Mouse (Mus musculus): ENCODE results near the gene Gucy1a1. TPM values are rescaled to one million over a fixed set of nuclear protein-coding genes. Genes with fewer than 3 reads are reported as not detected.

The Gucy1a1 gene
- polyA plus RNA-seq (2012) = not detected in 2 replicates

DNA sequence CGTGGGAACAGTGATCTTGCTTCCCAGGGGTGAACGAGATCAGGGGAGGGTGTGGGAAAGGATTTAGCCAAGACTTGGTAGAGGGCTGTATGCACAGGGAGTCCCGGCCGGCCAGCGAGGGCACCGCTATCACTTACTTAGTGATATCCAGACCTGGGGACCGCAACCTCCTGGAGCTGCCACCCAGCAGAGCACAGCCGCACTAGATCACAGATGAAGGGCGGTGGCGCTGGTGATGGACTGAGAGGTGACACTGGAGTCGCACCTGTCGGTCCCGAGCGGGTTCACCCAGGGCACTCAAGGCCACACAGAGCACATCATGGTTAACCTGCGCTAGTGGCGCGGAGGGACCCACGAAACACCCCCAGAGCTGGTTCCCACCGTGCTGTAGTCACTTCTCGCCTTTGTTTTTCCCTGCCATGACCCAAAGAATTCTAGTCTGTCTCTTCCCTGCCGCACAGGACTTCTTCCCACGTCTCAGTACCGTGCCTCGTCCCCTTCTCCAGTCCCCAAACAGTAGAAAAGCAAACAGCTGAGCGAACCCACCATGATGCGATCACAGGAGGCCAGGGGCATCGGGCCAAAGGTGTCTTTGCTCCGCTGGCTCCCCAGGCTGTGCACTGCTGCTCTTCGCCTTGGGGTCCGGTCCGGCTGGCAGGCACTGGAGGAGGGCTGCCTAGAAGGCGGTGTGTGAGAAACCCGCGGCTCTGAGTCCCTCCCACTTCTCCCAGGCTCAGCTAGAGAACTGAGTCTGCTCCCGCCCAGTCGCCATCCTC lies at the start of gene Gucy1a1:
Gene Gucy1a1, minus strand, starts transcription at position 664 of the 776 bp plus-strand sequence.
- TF ChIP-seq GATA1 (IDR thresholded peaks at IDR 0.05; ENCODE audit: low read length) = no peak

DNA sequence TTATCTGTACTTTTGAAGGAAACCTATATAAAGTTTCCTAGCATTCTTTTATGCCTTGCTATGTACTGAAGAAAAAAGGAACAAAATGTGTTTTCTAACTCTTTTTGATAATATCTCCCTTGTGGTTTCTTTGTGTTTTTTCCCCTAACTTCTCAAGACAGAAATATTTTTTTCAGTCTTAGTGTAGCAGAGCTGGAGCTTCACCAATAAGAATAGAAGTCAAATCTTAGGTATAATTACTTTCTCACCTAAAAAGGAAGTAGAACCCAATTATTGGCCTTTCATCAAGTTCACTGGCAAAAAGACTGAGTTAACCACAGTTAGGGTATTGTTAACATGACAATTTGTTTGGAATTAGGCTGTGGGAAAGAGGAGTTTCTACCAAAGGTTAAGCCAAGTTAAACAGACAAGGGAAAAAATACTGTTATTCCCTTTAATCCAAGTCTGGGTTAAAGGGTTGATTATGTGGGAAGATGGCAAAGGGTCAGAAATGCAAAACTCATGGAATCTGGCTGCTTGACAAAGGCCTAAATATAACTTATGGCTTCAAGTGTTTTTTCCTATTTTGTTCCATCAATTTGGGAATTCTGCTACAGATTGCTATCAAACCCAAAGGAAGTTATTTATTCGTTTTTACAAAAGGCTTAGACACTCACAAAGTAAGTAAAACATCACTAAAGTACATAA lies 46.1 kb upstream of the Gucy1a1 start:
- TF ChIP-seq GATA1 (IDR thresholded peaks at IDR 0.05; ENCODE audit: low read length) = no peak

DNA sequence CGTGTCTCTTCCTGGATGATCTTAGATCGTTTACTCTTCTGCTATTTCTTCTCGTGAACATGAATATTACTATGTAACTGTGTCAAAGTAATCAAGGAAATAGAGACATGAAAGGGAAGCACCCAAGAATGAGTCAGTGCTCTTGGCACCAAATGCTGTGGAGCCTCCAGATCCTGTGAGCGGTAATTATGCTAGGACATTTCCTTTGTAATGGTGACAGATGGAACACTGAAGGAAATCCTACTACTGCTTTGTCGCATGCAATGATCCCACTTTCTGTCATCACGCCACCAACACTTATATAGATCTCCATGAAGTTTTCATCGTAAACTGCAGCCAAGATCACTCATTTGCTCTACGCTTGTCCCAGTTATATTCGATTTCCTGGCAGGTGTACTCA lies 40.0 kb upstream of the Gucy1a1 start:
- TF ChIP-seq GATA1 (IDR thresholded peaks at IDR 0.05; ENCODE audit: low read length) = no peak

DNA sequence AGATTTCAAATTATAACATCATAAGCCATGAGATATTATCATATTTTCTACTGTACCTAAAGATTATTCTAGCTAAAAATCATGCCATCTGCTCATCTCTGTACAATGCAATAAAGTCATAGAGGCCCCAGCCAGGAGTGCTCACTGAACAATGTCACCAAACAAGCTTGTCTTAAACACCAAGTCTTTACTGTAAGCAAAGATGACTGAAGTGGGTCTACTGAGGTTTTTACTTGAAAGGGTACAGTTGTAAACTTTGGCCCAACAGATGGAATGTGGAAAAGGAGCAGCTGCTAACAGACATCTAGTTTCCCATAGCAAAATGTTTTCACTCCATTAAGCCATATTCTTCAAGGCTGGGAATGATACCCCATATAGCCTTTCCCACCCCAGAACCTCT lies 35.9 kb upstream of the Gucy1a1 start:
- no peak for TF ChIP-seq GATA1 (IDR thresholded peaks at IDR 0.05; ENCODE audit: low read length)

DNA sequence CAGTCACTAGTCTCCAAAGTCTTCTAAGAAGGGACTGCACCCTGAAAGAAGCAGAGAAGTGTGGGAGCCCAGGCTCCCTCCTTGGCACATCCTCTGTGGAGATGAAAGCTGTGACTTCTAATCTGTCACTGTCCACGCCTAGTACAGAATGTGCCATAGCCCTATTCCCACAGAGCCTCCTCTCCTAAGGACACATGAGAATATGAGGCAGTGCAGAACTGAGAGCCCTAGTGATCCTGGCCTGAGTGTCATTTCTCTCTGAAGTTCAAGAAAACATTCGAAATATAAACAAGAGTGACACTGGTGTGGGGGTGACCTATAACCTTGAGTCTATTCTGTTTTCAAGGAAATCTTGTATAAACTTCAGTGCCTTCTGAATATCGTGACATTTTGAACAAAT lies 34.7 kb upstream of the Gucy1a1 start:
- TF ChIP-seq GATA1 (IDR thresholded peaks at IDR 0.05; ENCODE audit: low read length) = no peak

DNA sequence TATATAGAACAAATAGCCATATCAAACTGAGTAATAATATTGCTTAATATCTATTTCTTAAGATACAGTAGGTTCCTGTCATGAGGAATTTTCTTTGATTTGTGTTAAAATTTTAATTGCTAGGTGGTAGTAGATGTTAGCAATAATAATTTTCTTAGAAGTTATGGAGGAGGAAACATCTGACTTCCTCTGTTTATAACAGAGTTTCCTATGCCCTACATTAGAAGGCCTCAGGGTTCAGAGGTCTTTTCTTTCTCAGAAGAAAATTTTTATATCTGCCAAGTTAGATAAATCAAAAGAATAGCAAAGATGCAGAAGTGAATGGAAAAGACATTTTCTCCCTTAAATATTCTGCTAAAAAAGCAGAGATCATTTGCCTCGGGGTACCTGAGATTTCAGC lies 29.9 kb upstream of the Gucy1a1 start:
- TF ChIP-seq GATA1 (IDR thresholded peaks at IDR 0.05; ENCODE audit: low read length) = no peak

DNA sequence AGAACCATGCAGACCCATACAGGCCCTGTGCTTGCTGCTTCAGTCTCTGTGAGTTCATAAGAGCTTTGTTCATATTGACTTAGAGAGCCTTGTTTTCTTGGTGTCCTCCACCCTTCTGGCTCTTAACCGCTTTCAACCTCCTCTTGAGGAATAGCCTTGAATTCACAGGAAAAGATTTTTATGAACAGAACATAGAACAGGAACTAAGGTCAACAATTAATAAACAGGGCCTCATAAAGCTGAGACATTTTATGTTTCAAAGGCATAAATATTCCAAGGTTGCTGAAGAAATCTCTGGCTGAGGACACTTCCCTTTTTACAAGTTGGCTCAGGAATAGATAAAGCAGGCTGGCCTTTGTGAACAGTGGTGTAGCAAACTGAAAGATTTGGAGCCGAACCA lies 21.5 kb upstream of the Gucy1a1 start:
- no peak for TF ChIP-seq GATA1 (IDR thresholded peaks at IDR 0.05; ENCODE audit: low read length)

DNA sequence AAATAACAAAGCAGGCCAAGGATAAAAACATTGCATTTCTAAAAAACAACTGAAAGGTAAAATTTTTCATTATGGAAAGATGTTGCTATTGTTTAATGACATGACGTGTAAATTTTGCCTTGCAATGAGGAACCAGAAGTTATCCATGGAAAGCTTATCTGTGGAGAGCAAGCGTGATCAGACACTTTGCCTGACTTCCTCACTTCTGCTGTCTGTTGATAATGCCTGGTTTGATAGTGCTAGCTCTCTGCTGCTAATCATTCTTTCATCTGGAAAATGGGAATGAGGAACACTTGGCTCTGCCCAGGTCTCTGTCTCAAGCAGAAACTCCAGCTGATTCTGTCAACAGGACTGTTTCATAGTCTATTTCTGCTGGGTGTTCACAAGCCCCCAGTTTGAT lies 20.3 kb upstream of the Gucy1a1 start:
- TF ChIP-seq GATA1 (IDR thresholded peaks at IDR 0.05; ENCODE audit: low read length) = no peak

DNA sequence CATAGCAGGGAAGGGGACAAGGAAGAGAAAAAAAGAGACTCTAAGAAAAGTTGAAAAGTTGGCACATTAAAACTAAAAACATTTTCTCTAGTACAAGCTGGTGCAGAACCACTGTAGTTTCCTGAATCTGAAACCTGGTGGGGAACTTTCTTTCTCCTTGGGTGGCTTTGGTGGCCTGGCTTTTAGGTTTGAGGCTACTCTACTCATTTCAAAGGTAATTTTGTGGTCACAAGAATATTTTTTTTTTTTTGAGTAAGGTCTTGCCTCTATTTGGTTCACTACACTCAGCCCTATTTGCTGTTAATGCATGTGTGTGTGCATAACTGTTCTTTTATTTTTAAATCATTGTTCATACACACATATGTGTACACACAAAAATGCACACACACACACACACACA lies 389 bp upstream of the Gucy1a1 start:
- no peak for TF ChIP-seq GATA1 (IDR thresholded peaks at IDR 0.05; ENCODE audit: low read length)

DNA sequence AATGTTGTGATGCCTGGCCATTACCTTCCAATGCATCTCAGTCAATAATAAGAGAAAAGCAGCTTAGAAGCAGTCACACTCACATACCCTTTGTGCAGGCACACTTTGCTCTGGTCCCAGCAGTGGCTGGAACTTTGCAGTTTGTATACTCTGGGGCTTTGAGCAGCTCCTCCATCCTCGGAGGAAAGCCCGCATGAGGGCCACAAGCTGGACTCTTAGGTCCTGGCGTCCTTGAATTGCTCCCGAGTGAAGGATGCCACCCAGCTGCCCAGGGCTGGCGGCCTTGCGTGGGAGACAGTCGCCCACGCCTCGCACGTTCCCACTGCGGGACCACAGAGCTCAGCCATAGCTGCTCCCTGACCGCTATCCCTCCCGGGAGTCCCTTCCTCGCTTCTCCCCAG lies 864 bp downstream of the Gucy1a1 start:
- TF ChIP-seq GATA1 (IDR thresholded peaks at IDR 0.05; ENCODE audit: low read length) = no peak

DNA sequence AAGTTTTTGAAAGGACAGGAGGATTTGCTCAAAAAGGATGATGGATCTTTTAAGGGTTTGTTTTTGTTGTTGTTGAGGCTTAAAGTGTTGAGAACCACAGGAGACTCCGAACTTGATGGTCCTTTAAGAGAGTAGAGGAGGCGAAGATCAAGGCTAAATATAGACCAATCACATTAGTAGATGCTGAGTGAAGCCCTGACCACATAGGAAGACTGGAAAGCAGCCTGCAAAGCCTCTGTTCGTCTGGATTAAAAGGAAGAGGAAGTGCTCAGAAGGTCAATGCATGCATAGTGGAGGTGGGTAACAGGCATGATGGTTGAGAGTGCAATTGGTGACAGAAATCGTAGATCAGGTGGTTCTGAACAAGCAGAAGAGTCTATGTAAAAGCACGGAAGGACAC lies 4.8 kb downstream of the Gucy1a1 start:
- no peak for TF ChIP-seq GATA1 (IDR thresholded peaks at IDR 0.05; ENCODE audit: low read length)

DNA sequence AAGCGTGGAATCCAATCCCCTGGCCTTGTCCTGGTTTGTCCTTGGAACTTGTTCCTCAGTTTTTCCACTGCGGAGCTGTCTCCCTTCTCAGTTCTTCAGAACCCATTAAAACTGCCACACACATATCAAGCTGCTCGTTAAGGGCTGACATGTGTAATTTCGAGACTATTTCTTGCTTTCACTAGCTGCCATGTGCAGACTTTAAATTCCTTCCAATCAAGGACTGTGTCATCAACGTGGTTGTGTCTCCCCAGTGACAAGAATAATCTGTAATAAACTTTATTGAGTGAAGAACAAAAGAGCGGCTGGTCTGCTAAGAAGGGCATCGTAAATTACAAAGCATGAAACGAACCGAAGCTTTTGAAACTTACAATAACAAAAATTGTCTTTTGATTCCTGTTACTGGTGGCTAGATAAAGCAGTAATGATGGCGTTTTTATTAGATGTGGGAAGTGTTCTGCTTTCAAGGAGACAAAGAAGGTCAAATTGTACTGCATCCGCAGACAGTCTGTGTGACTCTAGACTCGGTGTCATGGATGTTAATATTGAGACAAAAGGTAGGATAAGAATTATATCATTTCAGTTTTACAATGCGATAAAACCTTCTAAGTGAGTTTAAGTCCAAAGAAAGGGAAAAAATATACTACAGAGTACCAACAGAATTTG lies 7.5 kb downstream of the Gucy1a1 start:
- no peak for TF ChIP-seq GATA1 (IDR thresholded peaks at IDR 0.05; ENCODE audit: low read length)

DNA sequence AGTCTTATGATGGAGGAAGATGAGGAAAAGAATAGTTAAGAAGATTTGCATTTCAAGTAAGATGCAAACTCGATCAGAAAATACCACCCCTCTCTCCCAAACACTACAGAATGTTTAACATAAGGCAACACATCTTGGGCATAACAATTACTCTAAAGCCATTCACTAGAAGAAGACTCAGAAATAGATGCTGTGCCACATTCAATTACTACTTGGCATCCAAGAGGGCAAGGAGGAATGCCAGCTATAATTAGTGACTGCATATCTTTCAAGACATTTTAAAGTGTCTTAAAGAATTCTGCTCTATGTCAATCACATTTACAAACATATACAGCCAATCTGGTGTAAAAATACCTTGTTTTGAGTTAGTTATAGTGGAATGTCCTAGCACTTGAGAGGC lies 10.1 kb downstream of the Gucy1a1 start:
- no peak for TF ChIP-seq GATA1 (IDR thresholded peaks at IDR 0.05; ENCODE audit: low read length)

DNA sequence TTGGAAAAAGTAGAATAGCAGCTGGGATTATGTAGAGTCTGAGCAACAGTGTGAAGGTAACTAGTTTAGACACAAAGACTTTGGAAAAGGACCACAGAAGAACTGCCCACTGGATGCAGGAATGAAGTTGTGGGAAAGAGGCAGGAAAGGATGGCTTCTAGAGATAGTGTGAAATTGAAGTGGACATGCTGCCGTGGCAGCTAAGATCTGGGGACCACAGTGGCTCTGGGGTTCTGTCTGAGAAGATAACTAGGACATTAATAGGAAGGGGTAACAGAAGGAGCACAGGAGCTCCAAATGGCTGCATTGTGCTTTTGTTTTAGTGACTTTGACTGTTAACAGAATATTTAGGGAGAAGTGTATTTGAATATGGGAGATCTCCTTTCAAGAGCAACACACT lies 16.3 kb downstream of the Gucy1a1 start:
- TF ChIP-seq GATA1 (IDR thresholded peaks at IDR 0.05; ENCODE audit: low read length) = no peak

DNA sequence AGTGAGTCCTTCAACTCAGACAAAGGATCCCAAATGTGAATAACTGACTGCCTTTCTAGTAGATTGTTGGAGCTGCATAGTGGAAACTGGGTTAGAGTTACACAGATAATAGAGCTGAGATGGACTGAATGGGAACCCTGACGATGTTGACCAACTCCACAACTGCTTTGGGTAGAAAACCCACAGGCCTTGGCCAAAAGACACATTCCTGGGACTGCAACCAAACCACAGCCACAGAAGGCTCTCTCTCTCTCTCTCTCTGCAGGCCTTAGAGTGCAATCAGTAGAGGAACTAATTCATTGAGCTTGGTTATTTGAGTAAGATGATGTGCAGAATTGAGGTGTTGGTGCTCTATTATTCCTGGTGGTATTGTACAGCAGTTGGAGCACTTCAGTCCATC lies 21.0 kb downstream of the Gucy1a1 start:
- TF ChIP-seq GATA1 (IDR thresholded peaks at IDR 0.05; ENCODE audit: low read length) = no peak

DNA sequence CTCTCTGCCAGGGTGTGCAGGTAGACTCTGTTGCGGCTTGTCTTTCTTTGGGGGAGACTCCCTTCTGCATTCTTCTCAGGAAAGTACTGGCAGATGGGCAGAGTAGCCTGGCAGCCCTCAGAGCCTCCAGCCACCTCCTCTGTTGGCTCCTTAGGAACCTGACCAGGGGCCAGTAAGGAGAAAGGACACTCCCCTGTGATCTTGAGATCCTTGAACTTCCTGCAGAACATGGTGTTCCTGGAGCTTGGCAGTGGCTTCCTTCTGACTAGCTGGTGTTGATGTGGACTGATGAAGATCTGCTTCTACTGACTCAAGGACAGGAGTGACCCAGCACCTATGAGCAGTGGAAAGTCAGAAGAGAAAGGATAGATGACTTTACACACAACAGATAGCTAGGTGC lies 26.7 kb downstream of the Gucy1a1 start:
- no peak for TF ChIP-seq GATA1 (IDR thresholded peaks at IDR 0.05; ENCODE audit: low read length)

DNA sequence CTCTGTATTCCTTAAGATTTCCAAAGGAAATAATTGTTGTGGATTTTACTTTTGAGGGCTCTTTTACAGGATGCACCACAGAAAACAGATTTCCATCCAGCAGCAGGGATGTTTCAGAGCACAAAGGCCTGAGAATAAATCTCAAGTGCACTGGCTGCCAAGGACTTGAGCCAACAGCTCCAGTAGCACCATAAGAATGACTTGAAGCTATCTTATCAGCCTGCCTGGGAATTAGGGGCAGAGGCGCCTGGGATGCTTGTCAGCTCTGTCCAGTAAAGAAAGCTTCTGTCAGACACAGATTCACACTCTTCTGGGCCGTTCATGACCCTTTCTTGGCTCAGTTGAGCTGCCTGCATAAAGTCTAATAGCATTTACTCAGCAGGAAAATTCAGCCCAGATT lies 33.1 kb downstream of the Gucy1a1 start:
- no peak for TF ChIP-seq GATA1 (IDR thresholded peaks at IDR 0.05; ENCODE audit: low read length)
